Mouse (Mus musculus) C2C12 (cell line): ENCODE results near the gene Actb.

Source experiments
- CEBPB ChIP-seq: IDR thresholded peaks from one replicate; pipeline ENCODE4 v1.6.1; 2011; ENCODE audit warnings: low read depth, mild to moderate bottlenecking, control low read depth, moderate library complexity
- CTCF ChIP-seq: IDR thresholded peaks from one replicate; pipeline ENCODE4 v1.5.1; 2011; ENCODE audit not compliant: control insufficient read depth, insufficient read depth, insufficient read length
- MAX ChIP-seq: IDR thresholded peaks from one replicate; pipeline ENCODE4 v1.6.1; 2011; ENCODE audit warnings: mild to moderate bottlenecking, control low read depth
- MYOD1 ChIP-seq: IDR thresholded peaks from one replicate; pipeline ENCODE4 v1.6.1; 2011; ENCODE audit warnings: low read depth; ENCODE audit not compliant: control insufficient read depth, insufficient read length
- MYOG ChIP-seq: IDR thresholded peaks from one replicate; pipeline ENCODE4 v1.6.1; 2011; ENCODE audit not compliant: control insufficient read depth, insufficient read length; ENCODE audit errors: extremely low read depth
- USF1 ChIP-seq: IDR thresholded peaks from one replicate; pipeline ENCODE4 v1.6.1; 2011; ENCODE audit warnings: low read depth, mild to moderate bottlenecking, control low read depth, moderate library complexity

DNA sequence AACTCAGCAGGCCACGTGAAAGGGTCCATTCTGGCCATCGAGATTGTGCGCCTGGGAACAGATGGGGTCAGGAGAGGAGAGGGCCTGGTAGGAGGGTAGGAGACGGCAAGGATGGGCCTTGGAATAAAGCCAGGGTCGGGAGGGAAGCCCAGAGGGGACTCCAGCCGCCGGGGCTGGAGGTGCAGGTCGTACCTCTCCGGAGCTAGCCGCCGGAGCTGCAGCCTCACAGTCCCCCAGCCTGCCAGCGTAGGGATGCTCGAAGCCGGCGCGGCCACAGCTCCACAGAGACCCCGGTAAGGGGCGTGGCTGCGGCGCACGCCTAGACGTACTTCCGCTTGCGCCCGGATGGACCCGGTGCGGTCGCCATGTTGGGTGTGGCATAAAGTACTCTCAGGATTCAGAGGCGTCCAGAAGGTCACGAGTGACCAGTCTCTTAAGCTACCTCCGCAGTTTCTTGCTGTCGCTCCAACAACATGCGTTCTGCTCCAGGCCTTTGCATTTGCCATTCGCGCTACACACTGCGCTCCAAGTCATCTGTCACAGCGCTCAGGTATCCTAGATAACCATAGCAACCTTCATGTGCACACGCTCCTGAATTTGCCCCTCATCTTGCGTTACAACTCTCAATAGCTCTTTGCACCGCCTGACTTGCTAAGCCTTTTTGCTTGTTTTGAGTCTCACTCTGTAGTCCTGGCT is 11.5 kb downstream of the Actb start, which contains the start of gene Fbxl18:
- no peak for TF ChIP-seq CTCF
- TF ChIP-seq MAX: peak; percentile 67
- no peak for TF ChIP-seq USF1
- no peak for TF ChIP-seq MYOD1
- no peak for TF ChIP-seq CEBPB
- TF ChIP-seq MYOG: no peak
